Mouse (Mus musculus) CD4-positive, CD25-positive, alpha-beta regulatory T cell, adult 2 months (primary cell): ENCODE measurements around the gene Emc4.

Experiments used
- DNase-seq: peaks from one replicate; pipeline ENCODE4 v3.0.0-alpha.2; 2012; ENCODE audit warnings: low read depth, low spot score

Gene Emc4

DNA sequence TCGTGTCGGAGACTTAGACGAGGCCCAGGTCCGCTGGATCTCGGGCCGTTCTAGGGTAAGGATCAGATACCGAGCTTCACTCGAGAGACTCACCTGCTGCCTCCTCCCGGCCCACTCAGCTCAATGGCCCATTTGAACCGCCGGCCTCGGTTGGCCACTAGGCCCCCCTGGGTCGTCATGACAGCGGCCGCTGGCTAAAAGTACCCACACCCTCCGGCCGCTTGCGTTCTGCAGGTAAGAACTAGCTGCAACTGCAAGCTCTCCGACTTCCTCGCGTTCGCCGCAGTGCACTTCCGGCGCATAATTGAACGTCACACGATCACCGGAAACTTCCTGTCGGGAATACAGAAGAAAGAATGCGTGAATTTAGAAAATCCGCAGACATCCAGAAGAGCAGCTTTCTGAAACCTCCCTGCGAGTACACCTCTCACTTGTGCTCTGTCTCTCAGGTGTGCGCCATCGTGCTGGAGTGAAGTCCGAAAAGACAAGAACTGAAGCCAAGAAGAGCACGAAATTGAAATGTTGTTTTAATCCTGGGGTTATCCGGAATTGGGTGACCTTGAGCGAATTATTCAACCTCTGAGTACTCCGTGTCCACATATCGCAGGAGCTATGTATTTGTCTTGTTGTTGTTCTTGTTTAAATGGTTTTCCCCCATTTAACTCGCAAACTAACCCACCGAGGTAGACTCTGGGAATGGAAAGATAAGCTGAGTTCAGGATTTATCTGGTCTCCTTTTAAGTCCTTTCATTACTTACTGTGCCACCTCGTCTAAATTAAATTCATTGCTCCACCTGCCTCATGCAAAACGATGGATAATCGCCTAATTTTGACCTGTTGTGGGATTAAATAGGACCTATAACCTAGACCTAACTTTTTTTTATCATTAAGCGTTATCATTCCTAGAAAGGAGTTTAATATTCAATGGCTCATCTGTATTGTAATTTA, at the start of gene Emc4:
TSS of gene Emc4 (minus strand) at position 302 of the 948 bp plus-strand sequence.
- peak; percentile 91 for DNase-seq

DNA sequence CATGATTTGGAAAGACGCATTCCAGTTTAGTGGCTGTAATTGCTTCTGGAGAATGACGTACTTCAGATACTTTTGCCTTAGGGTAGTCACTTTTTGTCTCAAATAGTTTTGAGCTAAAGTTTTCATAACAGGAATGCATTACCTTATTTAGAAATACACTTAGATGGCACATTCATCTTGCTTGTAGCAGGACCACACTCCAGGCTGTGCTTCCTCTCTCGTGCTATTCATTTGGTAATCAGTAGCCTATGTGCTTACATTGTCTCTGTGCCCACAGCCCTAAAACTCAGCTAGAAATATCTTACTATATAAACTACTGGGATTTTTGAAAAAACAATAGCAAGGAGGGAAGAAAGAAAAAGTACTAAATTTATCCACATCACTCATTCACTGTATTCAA, 39.2 kb upstream of the Emc4 start:
- no peak for DNase-seq

DNA sequence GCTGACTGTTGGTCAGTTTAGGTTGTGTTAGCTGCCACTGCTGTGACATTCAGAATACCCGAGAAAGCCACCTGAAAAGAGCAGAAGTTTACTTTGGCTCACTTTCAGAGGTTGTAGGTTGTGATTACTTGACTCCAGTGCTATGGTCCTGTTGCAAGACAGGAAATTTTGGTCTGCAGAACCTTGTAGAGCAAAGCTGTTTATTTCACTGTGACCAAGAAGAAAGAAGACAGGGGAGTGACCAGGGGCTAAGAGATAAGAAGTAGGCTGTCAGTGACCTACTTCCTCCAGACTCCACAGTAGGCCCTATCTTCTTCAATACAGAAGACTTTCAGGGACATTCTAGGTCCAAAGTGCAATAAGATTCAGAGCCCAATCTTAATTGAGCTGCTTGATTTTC, 28.8 kb upstream of the Emc4 start:
- DNase-seq = no peak

DNA sequence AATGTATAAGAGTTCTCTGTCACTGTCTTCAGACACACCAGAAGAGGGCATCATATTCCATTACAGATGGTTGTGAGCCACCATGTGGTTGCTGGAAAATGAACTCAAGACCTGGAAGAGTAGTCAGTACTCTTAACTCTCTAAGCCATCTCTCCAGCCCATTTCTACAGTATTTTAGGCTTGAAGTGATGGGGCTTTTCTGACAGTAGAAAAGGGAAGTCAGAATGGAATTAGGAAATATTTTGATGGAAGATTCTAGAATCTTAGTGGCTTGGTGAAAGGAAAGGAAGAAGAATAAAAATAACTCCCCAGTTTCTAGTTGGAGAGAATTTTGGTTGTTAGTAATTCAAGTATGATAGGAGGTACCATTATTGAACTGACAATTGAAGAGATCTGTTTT, 26.1 kb upstream of the Emc4 start:
- no peak for DNase-seq

DNA sequence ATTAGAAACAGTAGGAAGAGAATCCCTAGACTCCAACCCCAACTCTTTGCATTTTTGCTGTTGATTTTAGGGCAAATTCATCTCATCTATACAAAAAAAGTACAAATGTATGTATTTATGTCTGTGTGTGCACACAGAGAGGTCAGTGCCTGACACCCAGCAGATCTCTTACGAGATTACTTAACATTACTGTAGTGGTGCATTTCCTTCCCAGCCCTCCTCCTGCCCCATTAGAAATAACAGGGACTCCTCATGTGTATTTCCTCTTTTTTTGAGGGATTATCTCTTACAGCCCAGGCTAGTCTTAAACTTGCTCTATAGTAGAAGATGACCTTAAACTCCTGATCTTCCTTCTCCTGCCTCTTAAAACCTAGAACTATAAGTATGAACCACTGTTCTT, 24.9 kb upstream of the Emc4 start:
- DNase-seq = no peak

DNA sequence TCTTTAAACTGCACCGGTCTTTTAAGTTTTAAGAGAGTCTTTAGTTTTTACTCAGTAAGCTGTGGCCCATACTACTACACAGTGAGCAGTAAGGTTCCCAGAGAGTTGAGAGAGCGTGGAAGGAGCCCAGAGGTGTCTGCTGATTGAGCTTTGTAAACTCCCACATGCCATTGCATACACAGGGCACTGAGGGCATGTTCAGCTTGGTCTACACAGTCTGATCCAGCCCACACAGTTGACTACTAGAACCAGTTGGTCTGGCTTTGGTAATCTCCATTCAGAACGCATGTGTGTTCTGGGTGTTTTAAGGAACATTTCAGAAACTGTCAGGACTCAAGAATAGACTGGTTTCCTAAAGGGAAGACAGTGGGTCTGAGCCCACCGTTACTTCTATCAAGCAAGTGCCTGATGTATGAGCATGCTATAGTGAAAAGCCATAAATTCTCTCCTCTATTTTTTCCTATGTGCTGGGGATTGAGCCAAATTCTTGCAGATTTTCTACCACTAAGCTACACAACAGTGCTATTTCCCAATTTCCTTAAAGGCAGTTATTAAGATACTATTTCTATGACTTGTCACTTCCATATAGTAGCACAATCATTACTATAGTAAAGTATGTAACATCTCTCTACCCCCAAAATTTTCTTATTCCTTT, 23.6 kb upstream of the Emc4 start:
- no peak for DNase-seq

DNA sequence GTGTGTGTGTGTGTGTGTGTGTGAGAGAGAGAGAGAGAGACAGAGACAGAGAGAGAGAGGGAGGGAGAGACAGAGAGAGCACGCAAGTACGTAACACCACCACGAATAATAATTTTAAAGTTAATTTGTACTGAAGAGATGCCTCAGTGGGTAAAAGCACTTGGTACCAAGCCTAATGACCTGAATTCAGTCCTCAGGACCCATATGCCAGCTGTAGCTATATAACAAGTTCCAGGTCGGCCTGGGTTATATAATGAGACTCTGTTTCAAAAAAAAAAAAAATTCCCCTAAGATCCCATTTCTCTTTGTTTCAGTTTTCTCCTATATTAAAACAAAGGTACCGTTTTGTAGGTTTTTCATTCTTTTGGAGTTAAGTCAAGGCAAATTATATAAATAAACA, 23.0 kb upstream of the Emc4 start:
- DNase-seq = no peak

DNA sequence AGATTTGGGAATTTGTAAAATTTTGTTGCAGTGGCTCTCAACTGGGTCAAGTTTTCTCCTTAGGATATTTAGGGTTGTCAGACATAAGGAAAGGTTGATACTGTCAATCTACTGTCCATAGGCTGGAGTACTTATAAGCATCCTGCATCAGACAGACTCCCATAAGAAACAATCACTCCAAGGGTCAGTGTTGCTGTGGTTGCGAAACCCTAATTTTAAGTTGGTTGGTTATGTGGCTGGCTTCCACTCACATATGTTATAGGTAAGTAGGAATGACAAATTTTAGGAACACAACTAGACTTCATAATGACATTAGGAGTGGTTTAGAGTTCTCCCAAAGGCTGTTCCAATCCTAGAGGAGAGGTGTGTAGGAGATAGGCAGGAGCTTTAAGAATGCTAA, 13.4 kb upstream of the Emc4 start:
- no peak for DNase-seq

DNA sequence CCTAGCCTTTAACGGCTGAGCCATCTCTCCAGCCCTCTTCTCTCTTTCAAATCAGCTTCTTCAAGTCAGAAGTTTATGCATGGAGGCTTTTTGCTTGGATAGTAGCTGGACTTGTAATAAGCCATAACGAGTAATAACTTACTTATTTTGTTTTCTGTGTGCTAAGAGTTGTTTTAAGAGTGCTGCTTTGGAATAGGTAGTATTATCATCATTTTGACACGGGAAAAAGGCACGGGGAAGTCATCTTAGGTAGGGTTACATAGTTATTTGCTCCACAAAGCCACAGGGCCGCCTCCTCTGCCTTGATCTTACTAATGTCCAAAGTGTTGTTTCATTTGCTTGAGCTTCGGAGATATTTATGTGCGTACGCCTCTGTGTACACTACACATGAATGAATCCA, 12.3 kb upstream of the Emc4 start:
- DNase-seq = no peak

DNA sequence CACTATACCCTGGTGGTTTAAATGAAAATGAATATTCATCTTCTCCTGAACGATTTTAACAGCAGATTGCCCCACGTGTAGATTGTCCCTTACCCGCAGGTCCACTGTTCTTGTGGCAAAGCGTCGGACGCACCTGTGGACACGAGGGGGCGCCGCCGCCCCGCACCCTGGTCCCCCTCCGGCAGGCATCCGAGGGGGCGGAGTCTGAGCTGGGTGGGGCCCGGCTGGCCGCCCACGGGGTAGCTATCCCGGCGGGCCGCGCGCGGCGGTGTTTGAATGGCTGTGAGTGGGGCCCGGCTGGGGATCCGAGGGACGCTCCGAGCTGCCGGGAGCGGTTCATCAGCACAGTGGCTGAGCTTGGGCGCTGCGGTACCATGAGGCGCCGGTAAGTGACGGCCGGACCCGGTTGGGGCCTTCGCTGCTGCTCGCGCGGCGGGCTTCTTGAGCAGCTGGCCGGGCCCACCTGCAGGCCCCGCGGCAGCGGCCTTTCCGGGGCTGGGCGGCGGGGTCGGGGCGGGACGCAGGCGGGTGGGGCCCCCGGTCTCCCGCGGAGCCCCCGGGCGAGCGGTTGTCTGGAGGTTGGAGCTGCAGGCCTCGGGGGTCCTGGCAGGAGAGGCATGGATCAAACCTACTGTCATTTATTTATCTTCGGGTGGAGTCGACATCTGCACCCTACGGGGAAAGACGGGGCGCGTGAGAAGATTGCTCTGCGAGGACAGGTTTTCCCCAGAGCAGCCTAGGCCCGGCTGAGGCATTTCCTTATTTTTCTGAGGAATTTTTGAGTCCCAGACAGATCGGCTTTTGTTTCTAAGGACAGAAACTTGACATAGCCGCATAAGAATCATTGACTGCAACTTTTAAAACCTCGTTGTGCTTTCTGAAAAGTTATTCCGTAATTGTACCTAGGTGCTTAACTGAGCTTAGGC, 11.4 kb upstream of the Emc4 start, which contains the start of gene Katnbl1:
TSS of gene Katnbl1 (plus strand) at position 239 of the 926 bp plus-strand sequence.
- peak; percentile 97 for DNase-seq

DNA sequence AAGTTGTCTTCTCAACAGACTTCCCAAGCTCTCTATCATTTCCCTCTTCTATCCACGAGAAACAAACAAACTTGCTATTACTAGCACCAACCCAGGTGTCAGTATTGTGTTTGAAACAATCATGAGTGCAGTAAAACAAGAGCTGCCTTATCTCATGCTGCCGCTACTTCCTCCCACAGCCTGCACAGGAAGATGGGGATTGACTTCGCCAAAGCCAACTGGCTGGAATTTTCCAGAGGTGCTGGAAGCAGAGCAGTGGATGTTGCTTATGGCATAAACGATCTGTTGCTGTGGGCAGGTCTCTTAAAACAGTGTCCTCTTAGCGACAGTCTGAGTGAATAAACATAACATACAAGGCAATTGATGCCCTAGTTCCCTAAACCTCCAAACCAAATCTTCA, 6.8 kb upstream of the Emc4 start:
- DNase-seq = no peak

DNA sequence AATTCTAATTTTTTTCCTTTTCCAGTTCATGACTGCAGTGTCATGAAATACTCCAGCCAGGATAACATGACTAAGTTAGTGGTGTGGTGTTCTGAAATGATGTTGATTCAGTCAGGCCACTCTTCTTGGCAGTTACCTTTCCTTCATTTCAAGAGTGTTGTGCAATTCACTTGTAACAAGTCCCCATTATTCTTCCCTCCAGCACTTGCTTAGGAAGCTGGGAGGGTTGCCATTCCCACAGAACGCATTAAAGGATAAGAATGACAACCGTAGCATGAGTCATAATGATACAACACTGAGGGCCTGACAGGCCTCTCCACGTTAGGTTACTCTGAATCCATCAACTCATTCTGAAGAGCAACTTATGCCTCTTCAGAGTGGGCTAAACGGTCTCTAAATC, 5.3 kb upstream of the Emc4 start:
- DNase-seq = no peak

DNA sequence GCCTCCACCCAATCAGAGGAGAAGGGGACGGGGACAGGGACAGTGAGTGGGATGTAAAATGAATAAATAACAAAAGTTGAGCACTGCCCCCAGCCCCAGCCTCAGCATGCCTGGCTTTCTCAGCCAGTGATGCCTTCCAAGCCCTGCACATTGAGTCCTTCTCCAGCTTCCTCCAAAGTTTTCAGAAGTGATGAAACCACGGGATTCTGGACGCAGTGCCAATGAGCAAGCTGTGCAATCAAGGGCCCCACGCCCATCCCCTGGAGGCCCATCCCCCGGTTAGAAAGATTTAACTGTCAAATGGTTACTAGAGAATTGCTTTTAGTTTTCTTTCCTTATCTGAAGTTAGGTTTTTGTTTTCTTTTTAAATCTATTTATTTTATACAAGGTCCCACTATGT, 2.1 kb upstream of the Emc4 start:
- DNase-seq = no peak

DNA sequence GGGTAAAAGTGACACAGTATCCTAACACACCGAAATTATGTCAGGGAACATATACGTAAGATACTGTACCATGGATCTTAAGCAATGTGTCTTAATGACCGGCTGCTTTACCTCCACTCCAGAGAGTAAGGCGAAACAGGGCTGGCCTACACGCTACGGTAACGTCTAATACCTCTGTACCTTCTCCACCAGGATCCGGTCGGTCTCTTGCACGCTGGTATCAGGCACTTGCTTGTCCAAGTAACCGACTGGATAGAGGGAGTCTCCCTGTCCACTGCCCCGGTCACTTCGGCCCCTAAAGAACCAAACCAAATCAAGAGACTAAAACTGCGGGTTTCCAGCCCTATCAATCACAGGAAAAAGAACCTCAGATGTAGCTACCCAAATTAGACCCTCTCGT, 605 bp downstream of the Emc4 start:
- peak; percentile 20 for DNase-seq

DNA sequence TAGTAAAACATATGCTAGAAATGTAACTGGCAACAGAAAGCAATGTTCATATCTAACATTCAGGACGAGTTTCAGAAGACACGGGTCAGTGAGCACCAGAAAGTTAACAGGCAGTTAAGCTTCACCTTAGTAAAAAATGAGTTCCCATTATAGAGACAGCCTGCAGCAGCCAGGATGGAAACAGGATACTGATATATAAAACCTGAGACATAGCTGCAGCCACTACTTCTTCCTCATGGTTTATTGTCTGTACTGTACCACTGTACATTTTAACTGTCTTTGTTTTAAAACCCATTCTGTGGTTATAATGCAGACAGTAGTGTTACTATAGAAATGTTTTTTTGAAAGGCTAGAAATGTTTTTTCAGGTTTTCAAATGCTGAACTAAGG, 7.1 kb downstream of the Emc4 start:
- DNase-seq = no peak

DNA sequence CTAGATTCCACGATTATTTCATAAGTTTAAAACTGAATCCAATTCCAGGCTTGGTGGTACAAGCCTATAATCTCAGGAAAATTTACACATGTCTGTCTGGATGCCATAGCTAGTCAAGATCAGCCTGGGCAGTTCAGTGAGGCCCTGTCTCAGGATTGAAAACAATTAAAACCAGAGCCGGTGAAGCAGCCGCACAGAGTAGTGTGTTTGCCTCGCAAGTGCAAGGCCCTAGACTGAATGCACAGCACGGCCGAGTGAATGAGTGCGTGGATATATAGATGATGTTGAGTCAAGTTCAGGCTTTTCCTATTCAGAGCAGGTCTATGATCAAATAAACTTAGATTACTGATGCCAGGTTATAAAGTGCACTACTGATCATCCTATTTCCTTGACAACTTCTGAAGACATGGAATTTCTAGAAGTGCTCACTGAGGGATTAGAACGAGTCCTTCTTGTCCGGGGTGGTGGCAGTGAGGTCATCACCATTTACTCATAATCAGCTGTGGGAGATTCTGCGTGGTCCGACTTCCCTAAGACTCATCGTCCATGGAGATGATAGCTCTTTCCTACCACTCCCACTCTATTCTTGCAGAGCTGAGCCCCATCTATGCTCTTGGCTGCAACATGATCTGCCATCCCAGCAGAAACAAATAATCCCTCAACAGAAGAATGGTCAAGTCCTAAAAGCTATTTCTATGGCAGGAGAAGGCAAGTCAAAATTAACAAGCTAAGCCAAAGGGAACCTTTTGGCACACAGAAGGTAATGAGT, 7.6 kb downstream of the Emc4 start:
- DNase-seq = no peak

DNA sequence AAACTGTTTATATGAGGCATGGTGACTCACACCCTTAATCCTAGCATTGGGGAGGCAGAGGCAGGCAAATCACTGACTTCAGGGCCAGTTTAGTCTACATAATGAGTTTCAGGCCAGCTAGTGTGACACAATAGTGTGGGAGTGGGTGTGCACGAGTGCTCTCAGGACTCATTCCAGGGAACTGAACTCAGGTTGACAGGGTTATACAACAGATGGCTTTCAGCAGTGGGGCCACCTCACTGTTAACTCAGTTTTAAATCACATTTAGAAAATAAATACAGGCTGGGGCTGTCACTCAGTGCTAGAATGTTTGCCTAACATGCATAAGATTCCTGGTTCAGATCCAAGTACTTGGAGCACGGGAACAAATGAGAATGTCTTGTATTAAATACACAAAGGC, 8.2 kb downstream of the Emc4 start:
- DNase-seq = no peak

DNA sequence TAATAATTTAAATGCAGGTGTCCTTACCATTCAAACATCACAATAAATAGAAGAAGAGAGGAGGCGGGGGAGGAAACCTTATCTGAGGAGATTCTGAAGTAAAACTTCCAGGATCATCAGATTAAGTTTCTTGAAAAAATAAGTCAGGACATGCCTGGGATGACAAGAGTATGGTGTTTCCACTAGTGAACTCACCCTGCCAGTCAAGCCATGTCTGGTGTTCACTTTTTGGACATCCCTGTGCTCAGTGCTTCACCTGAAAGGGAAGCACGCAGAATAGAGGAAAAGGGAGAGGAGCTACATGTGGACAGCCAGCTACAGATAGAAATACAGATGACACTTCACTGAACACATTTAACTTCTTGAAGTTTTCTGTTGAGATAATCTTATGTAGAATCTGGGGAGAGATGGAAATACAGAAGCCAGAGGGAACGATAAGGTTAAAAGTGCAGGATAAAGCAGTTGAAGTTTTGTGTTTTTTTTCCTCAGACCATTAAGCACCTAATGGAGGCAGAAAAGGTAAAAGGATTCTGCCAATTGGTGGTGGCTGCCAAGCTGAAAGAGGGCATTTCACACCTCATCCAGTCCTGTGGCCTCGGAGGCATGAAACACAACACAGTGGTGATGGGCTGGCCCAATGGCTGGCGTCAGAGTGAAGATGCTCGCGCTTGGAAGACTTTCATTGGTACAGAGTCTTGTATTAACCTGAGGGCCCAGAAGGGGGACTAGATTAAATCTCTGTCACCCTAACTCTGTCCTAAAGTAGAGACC, 14.0 kb downstream of the Emc4 start:
- DNase-seq = no peak

DNA sequence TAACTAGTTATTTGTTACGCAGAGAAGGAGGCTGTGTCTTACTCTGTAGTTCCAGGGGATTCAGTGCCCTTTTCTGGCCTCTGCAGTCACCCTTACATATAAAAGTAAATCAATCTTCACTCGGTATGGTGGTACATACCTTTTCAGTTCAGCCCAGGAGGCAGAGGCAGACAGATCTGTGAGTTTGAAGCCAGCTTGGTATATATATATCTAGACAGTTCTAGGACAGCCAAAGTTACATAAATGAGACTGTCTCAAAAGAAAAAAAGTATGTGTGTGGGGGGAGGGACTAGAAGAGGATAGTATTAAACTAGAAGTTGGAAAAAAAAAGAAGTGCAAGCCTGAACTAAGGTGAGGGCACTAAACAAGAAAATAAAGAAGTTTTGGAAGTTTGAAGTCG, 19.6 kb downstream of the Emc4 start:
- DNase-seq = no peak

DNA sequence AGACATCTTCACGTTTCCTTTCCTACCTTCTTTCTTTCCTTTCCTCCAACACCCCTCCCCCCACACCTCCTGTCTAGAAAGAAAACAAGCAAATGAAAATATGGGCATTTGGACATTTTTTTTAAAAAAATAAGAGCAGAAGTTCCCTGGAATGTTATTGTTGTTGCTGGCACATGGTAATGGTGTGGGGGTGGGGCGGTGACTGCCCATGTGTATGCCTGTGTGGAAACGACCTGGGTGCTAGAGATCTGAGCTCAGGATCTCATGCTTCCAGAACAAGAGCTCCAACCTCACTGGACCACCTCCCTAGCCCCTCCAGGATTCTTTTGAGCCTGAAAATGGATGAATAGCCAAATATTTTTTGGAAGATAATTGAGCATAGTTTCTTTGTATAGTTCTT, 26.7 kb downstream of the Emc4 start:
- DNase-seq = no peak
